Mouse (Mus musculus): ENCODE measurements around the gene Rab9.
A peak's percentile ranks its signal among the peaks of the same experiment; 100 is the strongest.
"Not testable (repeated sequence)": the region's sequence is repeated elsewhere in the genome, so short reads cannot be mapped to it uniquely, and the experiment has no call there.

Rab9 gene

GRCm38 (mm10) chrX:166479365-166479983 lies at the start of gene Rab9:
Gene Rab9, minus strand, starts transcription at chrX:166479867.
- DNase-seq (ENCODE audit: low read depth) = peak; percentile 93

GRCm38 (mm10) chrX:166528126-166528525 lies 48.5 kb upstream of the Rab9 start:
- DNase-seq (ENCODE audit: low read depth) = no peak

GRCm38 (mm10) chrX:166525637-166526315 lies 46.1 kb upstream of the Rab9 start:
- DNase-seq (ENCODE audit: low read depth) = no peak

GRCm38 (mm10) chrX:166520782-166521181 lies 41.1 kb upstream of the Rab9 start:
- peak; percentile 19 for DNase-seq (ENCODE audit: low read depth)

- DNase-seq (ENCODE audit: low read depth) = peak; percentile 21
Observed at GRCm38 (mm10) chrX:166518345-166518744, 38.7 kb upstream of the Rab9 start, which contains the start of gene Tceanc. Gene Tceanc, minus strand, starts transcription at chrX:166518567.

- no peak for DNase-seq (ENCODE audit: low read depth)
Observed at GRCm38 (mm10) chrX:166516631-166517030, 37.0 kb upstream of the Rab9 start.

- no peak for DNase-seq (ENCODE audit: low read depth)
Observed at GRCm38 (mm10) chrX:166515923-166516322, 36.3 kb upstream of the Rab9 start.

GRCm38 (mm10) chrX:166514035-166514434 lies 34.4 kb upstream of the Rab9 start:
- DNase-seq (ENCODE audit: low read depth) = not testable (repeated sequence)

- DNase-seq (ENCODE audit: low read depth) = no peak
Observed at GRCm38 (mm10) chrX:166512071-166512470, 32.4 kb upstream of the Rab9 start.

- no peak for DNase-seq (ENCODE audit: low read depth)
Observed at GRCm38 (mm10) chrX:166511107-166511506, 31.4 kb upstream of the Rab9 start.

- DNase-seq (ENCODE audit: low read depth) = peak; percentile 96
Observed at GRCm38 (mm10) chrX:166509761-166510738, 30.4 kb upstream of the Rab9 start.

- DNase-seq (ENCODE audit: low read depth) = no peak
Observed at GRCm38 (mm10) chrX:166504421-166504820, 24.8 kb upstream of the Rab9 start.

- DNase-seq (ENCODE audit: low read depth) = peak; percentile 51
Observed at GRCm38 (mm10) chrX:166499496-166500190, 20.0 kb upstream of the Rab9 start.

GRCm38 (mm10) chrX:166497771-166498170 lies 18.1 kb upstream of the Rab9 start:
- DNase-seq (ENCODE audit: low read depth) = peak; percentile 43

GRCm38 (mm10) chrX:166495052-166495451 lies 15.4 kb upstream of the Rab9 start:
- no peak for DNase-seq (ENCODE audit: low read depth)

- peak; percentile 52 for DNase-seq (ENCODE audit: low read depth)
Observed at GRCm38 (mm10) chrX:166478631-166479364, 869 bp downstream of the Rab9 start.

- no peak for DNase-seq (ENCODE audit: low read depth)
Observed at GRCm38 (mm10) chrX:166477393-166477792, 2.3 kb downstream of the Rab9 start.

- DNase-seq (ENCODE audit: low read depth) = no peak
Observed at GRCm38 (mm10) chrX:166472612-166473011, 7.1 kb downstream of the Rab9 start.

GRCm38 (mm10) chrX:166468321-166468720 lies 11.3 kb downstream of the Rab9 start:
- DNase-seq (ENCODE audit: low read depth) = no peak

- no peak for DNase-seq (ENCODE audit: low read depth)
Observed at GRCm38 (mm10) chrX:166455525-166455924, 24.1 kb downstream of the Rab9 start.

- DNase-seq (ENCODE audit: low read depth) = no peak
Observed at GRCm38 (mm10) chrX:166454331-166454730, 25.3 kb downstream of the Rab9 start.
